Mouse (Mus musculus) liver, embryonic 14.5 days (tissue): ENCODE data around the gene Dnali1. TPM values are rescaled to one million over a fixed set of nuclear protein-coding genes. Genes with fewer than 3 reads are reported as not detected.

Experiments
- ATAC-seq: fragments of 200-750 bp; cut with Nextera tagmentation; 2 replicates; pipeline ENCODE4 v1.8.0; 2017; ENCODE audit warnings: moderate number of reproducible peaks, mild to moderate bottlenecking, moderate library complexity; ENCODE audit not compliant: insufficient read depth
- DNase-seq, 3 experiments: peaks; one replicate each; pipeline ENCODE4 v3.0.0-alpha.2; 2012 to 2013; ENCODE audit warnings: low read depth in 3 of 3, low spot score in 3 of 3
- H3K27ac ChIP-seq: fragments of 300-500 bp; sonication (generic); 2 replicates; pipeline ENCODE4 v1.5.1; 2014; ENCODE audit warnings: moderate library complexity, mild to moderate bottlenecking, control low read depth, inconsistent platforms
- H3K27me3 ChIP-seq: fragments of 300-500 bp; sonication (generic); 2 replicates; pipeline ENCODE4 v1.6.1; 2014; ENCODE audit warnings: mild to moderate bottlenecking, low read length, moderate library complexity; ENCODE audit not compliant: control insufficient read depth, insufficient read depth
- H3K36me3 ChIP-seq: fragments of 300-500 bp; sonication (generic); replicated peaks from 2 replicates; pipeline ENCODE4 v1.6.1; 2014; ENCODE audit warnings: low read depth; ENCODE audit not compliant: control insufficient read depth, insufficient read depth
- H3K4me1 ChIP-seq, 2 experiments: fragments of 200-500 bp in 1 of 2; fragments of 300-500 bp in 1 of 2; sonication (generic) in 1 of 2; replicated peaks; 2 replicates each; pipeline ENCODE4 v1.6.1; 2012 to 2014; ENCODE audit warnings: antibody characterized with exemption in 1 of 2, inconsistent platforms in 1 of 2, low read length in 1 of 2; ENCODE audit not compliant: control insufficient read depth in 2 of 2, insufficient read depth in 2 of 2
- H3K4me2 ChIP-seq: fragments of 300-500 bp; sonication (generic); 2 replicates; pipeline ENCODE4 v1.6.1; 2014; ENCODE audit warnings: low read depth, mild to moderate bottlenecking, control low read depth, moderate library complexity
- H3K4me3 ChIP-seq, 2 experiments: fragments of 200-500 bp in 1 of 2; fragments of 300-500 bp in 1 of 2; sonication (generic) in 1 of 2; 2 replicates each; pipeline ENCODE4 v1.5.1; 2012 to 2014; ENCODE audit warnings: low read depth in 2 of 2, low read length in 2 of 2, mild to moderate bottlenecking in 2 of 2, control low read depth in 1 of 2, inconsistent platforms in 1 of 2, moderate library complexity in 1 of 2; ENCODE audit not compliant: insufficient read depth in 1 of 2
- H3K9ac ChIP-seq: fragments of 300-500 bp; sonication (generic); replicated peaks from 2 replicates; pipeline ENCODE4 v1.6.1; 2014; ENCODE audit warnings: mild to moderate bottlenecking, control low read depth, moderate library complexity
- H3K9me3 ChIP-seq: fragments of 300-500 bp; sonication (generic); 2 replicates; pipeline ENCODE4 v1.6.1; 2016; ENCODE audit warnings: low read length, mixed read lengths; ENCODE audit not compliant: control insufficient read depth
- CTCF ChIP-seq: IDR thresholded peaks from 2 replicates; pipeline ENCODE4 v1.5.1; 2016; ENCODE audit warnings: antibody characterized with exemption, low read depth, control low read depth
- EP300 ChIP-seq: IDR thresholded peaks from 2 replicates; pipeline ENCODE4 v1.6.1; 2016; ENCODE audit warnings: antibody characterized with exemption, low read depth
- WGBS: fragments of 180-500 bp; shearing (Covaris S2); extraction: QIAGEN DNeasy Blood & Tissue Kit; methylation state at CpG from one replicate; pipeline ENCODE4 v1.1.7; 2014; ENCODE audit not compliant: insufficient replicate concordance; 5-methylcytosine and 5-hydroxymethylcytosine counted together
- polyA plus RNA-seq, 2 experiments: library from polyadenylated mRNA; depleted of rRNA in 1 of 2; stranded (reverse) in 1 of 2; unstranded in 1 of 2; fragments of >200 nt; fragmentation: Nextera tagmentation in 1 of 2; extraction: Ambion mirVana in 1 of 2; gene quantifications; 2 replicates each; pipeline versions ENCODE4 v1.2.1 to v1.2.3; 2012 to 2014

The Dnali1 gene
- polyA plus RNA-seq, 2 experiments, result 0.10 TPM; not detected in 1

- 66% methylated on average over 11 of the region's 11 CpGs for WGBS
- ATAC-seq, result no peak
- Histone ChIP-seq H3K4me1 (no peaks in the 10 kb centered on the region), H3K27ac (no peak overlapping the region), H3K9me3 (no peaks in the 10 kb centered on the region), H3K4me3 (no peak overlapping the region), H3K27me3 (no peaks in the 10 kb centered on the region), H3K9ac (no peak overlapping the region), H3K36me3 (no peaks in the 10 kb centered on the region), H3K4me2 (no peak overlapping the region)
- DNase-seq, result no peak
- TF ChIP-seq EP300, result no peak
- no peak for TF ChIP-seq CTCF
Measured at GRCm38 (mm10) chr4:125017431-125017830, 48.1 kb downstream of the Dnali1 start.

DNA sequence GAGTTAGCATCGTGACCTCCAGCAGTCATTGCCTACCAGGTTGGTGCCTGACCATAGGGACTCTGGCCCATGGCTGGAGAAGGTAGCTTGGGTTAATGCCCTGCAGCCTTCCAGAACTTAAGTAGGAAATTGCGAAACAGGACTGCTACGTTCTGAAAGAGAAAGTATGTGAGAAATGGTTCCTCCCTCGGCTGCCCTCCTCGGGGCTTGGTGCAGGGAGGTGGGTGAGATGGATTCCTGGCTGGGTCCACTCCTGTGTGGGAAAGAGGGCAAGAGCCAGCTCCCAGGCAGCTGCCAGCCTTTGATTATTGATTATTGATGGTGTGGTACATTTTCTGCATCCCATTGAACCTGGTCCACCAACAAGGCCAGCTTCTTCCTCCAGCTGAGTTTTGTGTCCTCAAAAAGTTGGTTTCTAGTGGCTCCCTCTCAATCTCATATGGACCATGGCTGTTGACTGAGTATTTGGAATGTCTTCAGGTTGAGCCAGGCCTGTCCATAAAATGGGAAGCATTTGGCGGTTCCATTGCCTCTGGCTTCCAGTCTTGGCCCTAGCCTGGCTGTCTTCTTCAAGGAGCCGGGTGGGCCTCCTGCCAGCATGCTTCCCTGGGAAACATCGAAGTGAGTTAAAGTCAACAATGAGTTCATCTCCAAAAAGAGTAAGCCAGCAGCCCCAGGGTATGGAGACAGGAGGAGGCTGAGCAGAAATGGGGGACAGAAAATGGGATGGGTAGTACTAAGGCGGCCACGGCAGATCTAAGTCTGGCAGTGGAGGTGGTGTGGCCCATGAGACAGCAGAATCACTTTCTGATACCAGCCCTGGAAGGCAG, 49.5 kb downstream of the Dnali1 start, which contains the start of gene Gnl2:
TSS of gene Gnl2 (plus strand) at position 780 of the 830 bp plus-strand sequence.
- Histone ChIP-seq H3K27me3 (no peaks in the 10 kb centered on the region), H3K27ac (no peak within 1 kb of the TSS), H3K4me3 (no peak within 1 kb of the TSS), H3K36me3 (no peaks in the 10 kb centered on the region), H3K4me2 (no peak within 1 kb of the TSS), H3K9me3 (no peaks in the 10 kb centered on the region), H3K4me1 (no peaks in the 10 kb centered on the region), H3K9ac (no peak within 1 kb of the TSS)
- 50% methylated on average over 10 of the region's 10 CpGs for WGBS
- DNase-seq, result no peak
- ATAC-seq, result no peak
- TF ChIP-seq EP300, result no peak
- no peak for TF ChIP-seq CTCF

DNA sequence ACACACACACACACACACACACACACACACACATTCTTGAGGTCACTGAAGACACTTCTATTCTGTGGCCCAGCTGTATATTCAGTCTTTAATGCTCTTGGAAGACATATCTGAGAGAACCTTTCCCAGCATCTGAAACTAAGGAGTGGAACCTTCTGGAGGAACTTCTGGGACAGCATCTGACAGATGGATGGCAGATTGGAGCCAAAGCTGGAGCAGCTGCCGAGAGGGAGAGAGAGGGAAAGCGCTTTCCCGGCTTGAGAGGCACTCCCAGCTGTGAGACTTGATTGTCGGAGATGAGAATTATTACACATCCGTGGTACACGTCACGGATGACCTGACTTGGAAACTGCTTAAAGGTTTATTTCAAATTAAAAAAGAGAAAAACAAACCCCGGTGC, 56.8 kb downstream of the Dnali1 start:
- Histone ChIP-seq H3K9ac (no peak overlapping the region), H3K27ac (no peak overlapping the region), H3K4me3 (no peak overlapping the region), H3K4me2 (no peak overlapping the region), H3K4me1 (no peaks in the 10 kb centered on the region), H3K36me3 (no peaks in the 10 kb centered on the region), H3K9me3 (no peaks in the 10 kb centered on the region), H3K27me3 (peaks cover 7% of the 10 kb centered on the region)
- no peak for TF ChIP-seq EP300
- no peak for TF ChIP-seq CTCF
- no peak for DNase-seq
- WGBS, result 57% methylated on average over 8 of the region's 8 CpGs
- ATAC-seq, result no peak

DNA sequence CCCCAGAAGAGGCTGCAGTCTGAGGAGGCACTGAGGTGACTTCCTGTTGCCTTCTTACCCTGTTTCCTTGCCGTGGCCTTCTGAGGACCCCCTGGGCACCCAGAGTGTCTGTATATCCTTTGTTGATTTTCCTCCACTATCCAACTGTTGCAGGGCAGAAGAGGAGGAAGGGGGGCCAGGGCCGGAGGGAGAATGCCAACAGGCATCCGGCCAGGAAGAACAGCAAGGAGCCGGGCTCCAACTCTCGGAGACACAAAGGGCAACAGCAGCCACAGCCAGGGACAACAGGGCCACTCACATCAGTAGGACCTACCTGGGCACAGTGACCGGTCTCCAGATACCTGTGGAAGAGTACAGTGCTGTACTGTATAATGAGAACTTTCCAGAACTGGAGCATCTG, 57.3 kb downstream of the Dnali1 start:
- no peaks in the 10 kb centered on the region for H3K36me3 ChIP-seq
- no peak for ATAC-seq
- TF ChIP-seq CTCF, result no peak
- H3K9ac ChIP-seq, result no peak overlapping the region
- peaks cover 7% of the 10 kb centered on the region for H3K27me3 ChIP-seq
- no peak overlapping the region for H3K27ac ChIP-seq
- H3K4me1 ChIP-seq, result no peaks in the 10 kb centered on the region
- no peak overlapping the region for H3K4me3 ChIP-seq
- 32% methylated on average over 6 of the region's 6 CpGs for WGBS
- H3K4me2 ChIP-seq, result no peak overlapping the region
- H3K9me3 ChIP-seq, result no peaks in the 10 kb centered on the region
- no peak for DNase-seq

GRCm38 (mm10) chr4:125007460-125007859, 58.0 kb downstream of the Dnali1 start:
- no peak for ATAC-seq
- Histone ChIP-seq H3K27ac (no peak overlapping the region), H3K36me3 (no peaks in the 10 kb centered on the region), H3K4me3 (no peak overlapping the region), H3K9ac (no peak overlapping the region), H3K9me3 (no peaks in the 10 kb centered on the region), H3K4me1 (no peaks in the 10 kb centered on the region), H3K27me3 (peaks cover 7% of the 10 kb centered on the region), H3K4me2 (no peak overlapping the region)
- no peak for DNase-seq
- 31% methylated on average over 15 of the region's 15 CpGs for WGBS
- no peak for TF ChIP-seq EP300
- TF ChIP-seq CTCF, result no peak

Other genes starting within 250 kb of the Dnali1 start
- gene Yrdc, start 215.0 kb downstream of the Dnali1 start, polyA plus RNA-seq (2012; rRNA removed), result 19.0 and 20.9 TPM in 2 replicates
- gene Yrdc, start 215.0 kb downstream of the Dnali1 start, polyA plus RNA-seq (2014; fragmentation: Nextera tagmentation; extraction: Ambion mirVana), result 21.7 and 21.9 TPM in 2 replicates
- gene 1110065P20Rik, start 214.5 kb downstream of the Dnali1 start, polyA plus RNA-seq (2012; rRNA removed), result 10.6 and 11.9 TPM in 2 replicates
- gene 1110065P20Rik, start 214.5 kb downstream of the Dnali1 start, polyA plus RNA-seq (2014; fragmentation: Nextera tagmentation; extraction: Ambion mirVana), result 15.2 and 15.4 TPM in 2 replicates
- 0.06 and 0.08 TPM in 2 replicates for gene Maneal, start 203.5 kb downstream of the Dnali1 start, polyA plus RNA-seq (2012; rRNA removed)
- gene Maneal, start 203.5 kb downstream of the Dnali1 start, polyA plus RNA-seq (2014; fragmentation: Nextera tagmentation; extraction: Ambion mirVana), result 0.06 TPM in 1 of 2 replicates, not detected in the other
- not detected in 2 replicates for gene Epha10, start 184.8 kb downstream of the Dnali1 start, polyA plus RNA-seq (2012; rRNA removed)
- not detected in 2 replicates for gene Epha10, start 184.8 kb downstream of the Dnali1 start, polyA plus RNA-seq (2014; fragmentation: Nextera tagmentation; extraction: Ambion mirVana)
- gene 9930104L06Rik, start 128.7 kb downstream of the Dnali1 start, polyA plus RNA-seq (2012; rRNA removed), result 5.8 and 5.9 TPM in 2 replicates
- gene 9930104L06Rik, start 128.7 kb downstream of the Dnali1 start, polyA plus RNA-seq (2014; fragmentation: Nextera tagmentation; extraction: Ambion mirVana), result 0.94 and 1.5 TPM in 2 replicates
- 48.0 and 61.8 TPM in 2 replicates for gene Cdca8, start 126.4 kb downstream of the Dnali1 start, polyA plus RNA-seq (2012; rRNA removed)
- gene Cdca8, start 126.4 kb downstream of the Dnali1 start, polyA plus RNA-seq (2014; fragmentation: Nextera tagmentation; extraction: Ambion mirVana), result 91.6 and 102 TPM in 2 replicates
- 0.68 and 0.69 TPM in 2 replicates for gene Rspo1, start 79.3 kb downstream of the Dnali1 start, polyA plus RNA-seq (2012; rRNA removed)
- gene Rspo1, start 79.3 kb downstream of the Dnali1 start, polyA plus RNA-seq (2014; fragmentation: Nextera tagmentation; extraction: Ambion mirVana), result 0.42 and 0.51 TPM in 2 replicates
- 11.7 and 26.7 TPM in 2 replicates for gene Gnl2, start 49.1 kb downstream of the Dnali1 start, polyA plus RNA-seq (2012; rRNA removed)
- gene Gnl2, start 49.1 kb downstream of the Dnali1 start, polyA plus RNA-seq (2014; fragmentation: Nextera tagmentation; extraction: Ambion mirVana), result 35.9 and 39.5 TPM in 2 replicates
- 7.5 and 8.5 TPM in 2 replicates for gene Snip1, start 969 bp upstream of the Dnali1 start, polyA plus RNA-seq (2012; rRNA removed)
- 13.5 and 15.9 TPM in 2 replicates for gene Snip1, start 969 bp upstream of the Dnali1 start, polyA plus RNA-seq (2014; fragmentation: Nextera tagmentation; extraction: Ambion mirVana)
- 9.0 and 13.5 TPM in 2 replicates for gene Meaf6, start 19.4 kb upstream of the Dnali1 start, polyA plus RNA-seq (2012; rRNA removed)
- 23.0 and 25.7 TPM in 2 replicates for gene Meaf6, start 19.4 kb upstream of the Dnali1 start, polyA plus RNA-seq (2014; fragmentation: Nextera tagmentation; extraction: Ambion mirVana)
- gene Zc3h12a, start 62.1 kb upstream of the Dnali1 start, polyA plus RNA-seq (2012; rRNA removed), result 0.79 and 0.83 TPM in 2 replicates
- gene Zc3h12a, start 62.1 kb upstream of the Dnali1 start, polyA plus RNA-seq (2014; fragmentation: Nextera tagmentation; extraction: Ambion mirVana), result 0.37 and 0.39 TPM in 2 replicates